Mouse (Mus musculus): Measurements from ENCODE around the gene Arfgap3.
"Not testable (repeated sequence)": the region's sequence is repeated elsewhere in the genome, so short reads cannot be mapped to it uniquely, and the experiment has no call there.

The Arfgap3 gene

GRCm38 (mm10) chr15:83345898-83346529 is 4.0 kb downstream of the Arfgap3 start:
- DNase-seq (ENCODE audit: low spot score in 2 of 2): no peak

GRCm38 (mm10) chr15:83344956-83345355 is 5.1 kb downstream of the Arfgap3 start:
- DNase-seq (ENCODE audit: low spot score in 2 of 2): no peak

GRCm38 (mm10) chr15:83344157-83344556 is 5.9 kb downstream of the Arfgap3 start:
- no peak for DNase-seq (ENCODE audit: low spot score in 2 of 2)

GRCm38 (mm10) chr15:83338908-83339307 is 11.1 kb downstream of the Arfgap3 start:
- no peak for DNase-seq (ENCODE audit: low spot score in 2 of 2)

- DNase-seq (ENCODE audit: low spot score in 2 of 2): no peak
Observed at GRCm38 (mm10) chr15:83337903-83338870, 11.9 kb downstream of the Arfgap3 start.

GRCm38 (mm10) chr15:83332373-83332772 is 17.7 kb downstream of the Arfgap3 start:
- DNase-seq (ENCODE audit: low spot score in 2 of 2): no peak

GRCm38 (mm10) chr15:83328952-83329351 is 21.1 kb downstream of the Arfgap3 start:
- no peak for DNase-seq (ENCODE audit: low spot score in 2 of 2)

- no peak for DNase-seq (ENCODE audit: low spot score in 2 of 2)
Observed at GRCm38 (mm10) chr15:83323071-83323470, 27.0 kb downstream of the Arfgap3 start.

- no peak for DNase-seq (ENCODE audit: low spot score in 2 of 2)
Observed at GRCm38 (mm10) chr15:83314914-83315313, 35.1 kb downstream of the Arfgap3 start.

- no peak for DNase-seq (ENCODE audit: low spot score in 2 of 2)
Observed at GRCm38 (mm10) chr15:83309878-83310277, 40.2 kb downstream of the Arfgap3 start.

- not testable (repeated sequence) for DNase-seq (ENCODE audit: low spot score in 2 of 2)
Observed at GRCm38 (mm10) chr15:83308708-83309107, 41.3 kb downstream of the Arfgap3 start.

- DNase-seq (ENCODE audit: low spot score in 2 of 2): no peak
Observed at GRCm38 (mm10) chr15:83306181-83306580, 43.9 kb downstream of the Arfgap3 start.

GRCm38 (mm10) chr15:83305192-83305921 is 44.7 kb downstream of the Arfgap3 start:
- DNase-seq (ENCODE audit: low spot score in 2 of 2): no peak

GRCm38 (mm10) chr15:83304804-83305191 is 45.2 kb downstream of the Arfgap3 start:
- no peak for DNase-seq (ENCODE audit: low spot score in 2 of 2)

GRCm38 (mm10) chr15:83303656-83304484 is 46.2 kb downstream of the Arfgap3 start:
- no peak for DNase-seq (ENCODE audit: low spot score in 2 of 2)

GRCm38 (mm10) chr15:83299916-83300582 is 50.0 kb downstream of the Arfgap3 start:
- no peak for DNase-seq (ENCODE audit: low spot score in 2 of 2)

- no peak for DNase-seq (ENCODE audit: low spot score in 2 of 2)
Observed at GRCm38 (mm10) chr15:83299450-83299849, 50.6 kb downstream of the Arfgap3 start.

GRCm38 (mm10) chr15:83298810-83299209 is 51.2 kb downstream of the Arfgap3 start:
- DNase-seq (ENCODE audit: low spot score in 2 of 2): no peak

GRCm38 (mm10) chr15:83298313-83298712 is 51.7 kb downstream of the Arfgap3 start:
- DNase-seq (ENCODE audit: low spot score in 2 of 2): no peak

GRCm38 (mm10) chr15:83296771-83297311 is 53.2 kb downstream of the Arfgap3 start:
- no peak for DNase-seq (ENCODE audit: low spot score in 2 of 2)
